Mouse (Mus musculus) layer of hippocampus, adult 2 months (tissue): ENCODE data around the gene Plcb2. TPM values are rescaled to one million over a fixed set of nuclear protein-coding genes. Genes with fewer than 3 reads are reported as not detected.
A peak's percentile ranks its signal among the peaks of the same experiment; 100 is the strongest.

ENCODE experiments used
- DNase-seq, 2 experiments: peaks; one replicate each; pipeline ENCODE4 v3.0.0; 2022; ENCODE audit warnings: low spot score in 2 of 2
- H3K27ac ChIP-seq: fragments of 200-600 bp; 2 replicates; pipeline ENCODE4 v1.8.1; 2022
- H3K4me3 ChIP-seq: fragments of 200-600 bp; 2 replicates; pipeline ENCODE4 v1.8.1; 2022; ENCODE audit warnings: mild to moderate bottlenecking
- CTCF ChIP-seq: fragments of 200-600 bp; conservative IDR thresholded peaks from 2 replicates; pipeline ENCODE4 v1.8.1; 2022; ENCODE audit warnings: antibody characterized with exemption, mild to moderate bottlenecking, moderate library complexity
- total RNA-seq, 2 experiments: library from RNA; stranded (reverse); gene quantifications; 2 replicates each; pipeline ENCODE4 v1.2.3; 2021

Gene Plcb2
- total RNA-seq, 2 experiments from 2014 or later, result 2.3 to 2.6 TPM

DNA sequence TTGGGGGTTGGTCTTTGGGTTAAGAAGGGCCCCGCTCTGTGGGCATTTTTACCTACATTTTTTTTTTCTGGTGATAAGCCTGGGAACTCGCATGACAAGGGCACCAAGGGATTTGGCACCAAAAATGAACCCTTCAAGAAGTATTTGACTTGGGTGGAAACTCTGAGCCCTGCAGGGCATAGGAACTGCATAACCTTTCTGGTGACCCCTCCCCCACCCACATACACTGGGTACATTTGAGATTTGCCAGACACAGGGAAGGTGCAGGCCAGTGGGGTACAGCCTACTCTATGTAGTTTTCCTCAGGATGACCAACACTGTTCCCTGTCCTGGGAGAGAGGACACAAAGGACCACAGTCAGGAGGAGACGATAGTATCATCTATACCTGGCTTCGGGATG is 62.6 kb downstream of the Plcb2 start:
- H3K4me3 ChIP-seq, result peak overlapping the region; percentile 65; the same call in 1 of the 2 replicates
- no peak for DNase-seq
- no peak for TF ChIP-seq CTCF
- H3K27ac ChIP-seq, result no peak overlapping the region

DNA sequence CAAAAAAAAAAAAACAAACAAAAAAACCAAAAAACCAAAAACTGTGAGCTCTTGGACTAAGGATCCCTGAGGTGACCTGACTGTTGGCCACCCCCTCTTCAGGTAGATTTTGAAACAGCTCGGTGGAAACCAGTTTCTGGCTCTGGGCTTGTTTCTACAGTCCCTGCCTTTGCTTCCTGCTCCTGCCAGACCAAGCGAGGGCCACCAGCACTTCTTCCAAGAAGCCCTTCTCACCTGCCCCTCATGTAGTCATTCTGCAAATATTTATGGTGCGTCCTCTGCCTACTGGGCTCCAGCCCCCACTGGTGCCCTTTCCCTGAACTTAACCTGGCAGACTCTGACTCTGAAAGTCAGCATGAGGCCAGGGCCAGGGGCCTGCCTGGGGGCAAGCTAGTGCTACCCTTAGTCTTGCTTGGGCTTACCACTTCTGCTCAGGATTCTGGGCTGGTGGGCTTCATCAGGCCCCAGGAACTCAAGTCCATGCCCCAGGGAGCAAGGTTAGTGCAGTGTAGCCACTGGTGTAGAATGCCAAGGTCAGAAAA is 63.2 kb downstream of the Plcb2 start:
- no peak for DNase-seq
- TF ChIP-seq CTCF, result no peak
- H3K27ac ChIP-seq, result 0 out of 2 replicates have a peak overlapping the region, but pooled peaks have one; percentile 7
- peak overlapping the region; percentile 65 for H3K4me3 ChIP-seq

DNA sequence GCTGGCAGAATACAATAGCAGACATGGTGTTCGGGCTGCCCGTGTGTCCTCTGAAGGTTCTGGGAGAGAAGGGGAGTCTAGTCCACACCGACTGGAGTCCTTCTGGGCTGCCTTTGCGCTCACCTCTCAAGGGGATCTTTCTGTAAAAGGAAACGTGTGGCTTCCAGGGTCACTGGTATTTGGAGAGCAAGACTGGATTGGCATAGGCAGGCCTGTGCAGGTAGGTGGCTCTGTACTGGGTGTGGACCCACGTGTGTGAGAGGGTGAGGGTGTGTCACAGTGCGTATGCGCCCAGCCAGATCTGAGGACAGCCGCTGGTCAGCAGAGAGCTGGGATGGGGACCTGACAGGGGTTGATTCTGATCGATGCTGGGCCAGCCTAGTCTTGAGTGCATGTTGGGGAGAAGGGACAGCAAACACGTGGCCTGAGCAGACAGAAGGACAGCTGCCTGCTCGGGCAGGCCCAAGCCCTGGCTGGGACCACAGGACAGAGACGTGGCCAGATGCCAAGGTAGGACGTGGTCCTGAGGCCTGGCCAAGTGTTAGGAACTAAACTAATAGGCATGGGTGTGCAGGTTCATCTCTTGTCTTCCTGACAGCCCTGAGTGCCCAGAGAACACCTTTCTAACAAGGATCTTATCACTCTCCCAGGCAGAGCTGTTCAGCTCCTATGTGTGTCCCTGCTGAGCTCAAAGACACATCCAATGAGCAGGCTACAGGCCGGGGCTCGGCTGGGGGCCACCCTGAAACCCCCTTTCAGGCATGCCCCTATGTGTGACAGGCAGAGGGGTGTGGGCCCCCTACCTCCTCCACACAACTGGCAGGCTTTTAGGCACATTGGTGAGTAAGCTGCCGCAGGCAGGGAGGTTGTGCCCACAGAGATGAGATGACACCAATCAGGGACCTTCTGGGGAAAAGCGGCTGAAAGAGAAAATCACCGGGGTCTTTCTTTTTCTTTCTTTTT is 64.2 kb downstream of the Plcb2 start:
- DNase-seq, result peak in 1 of 2 experiments; percentile 33
- Histone ChIP-seq H3K4me3 (peak overlapping the region; percentile 65), H3K27ac (peak overlapping the region; percentile 94)
- no peak for TF ChIP-seq CTCF

DNA sequence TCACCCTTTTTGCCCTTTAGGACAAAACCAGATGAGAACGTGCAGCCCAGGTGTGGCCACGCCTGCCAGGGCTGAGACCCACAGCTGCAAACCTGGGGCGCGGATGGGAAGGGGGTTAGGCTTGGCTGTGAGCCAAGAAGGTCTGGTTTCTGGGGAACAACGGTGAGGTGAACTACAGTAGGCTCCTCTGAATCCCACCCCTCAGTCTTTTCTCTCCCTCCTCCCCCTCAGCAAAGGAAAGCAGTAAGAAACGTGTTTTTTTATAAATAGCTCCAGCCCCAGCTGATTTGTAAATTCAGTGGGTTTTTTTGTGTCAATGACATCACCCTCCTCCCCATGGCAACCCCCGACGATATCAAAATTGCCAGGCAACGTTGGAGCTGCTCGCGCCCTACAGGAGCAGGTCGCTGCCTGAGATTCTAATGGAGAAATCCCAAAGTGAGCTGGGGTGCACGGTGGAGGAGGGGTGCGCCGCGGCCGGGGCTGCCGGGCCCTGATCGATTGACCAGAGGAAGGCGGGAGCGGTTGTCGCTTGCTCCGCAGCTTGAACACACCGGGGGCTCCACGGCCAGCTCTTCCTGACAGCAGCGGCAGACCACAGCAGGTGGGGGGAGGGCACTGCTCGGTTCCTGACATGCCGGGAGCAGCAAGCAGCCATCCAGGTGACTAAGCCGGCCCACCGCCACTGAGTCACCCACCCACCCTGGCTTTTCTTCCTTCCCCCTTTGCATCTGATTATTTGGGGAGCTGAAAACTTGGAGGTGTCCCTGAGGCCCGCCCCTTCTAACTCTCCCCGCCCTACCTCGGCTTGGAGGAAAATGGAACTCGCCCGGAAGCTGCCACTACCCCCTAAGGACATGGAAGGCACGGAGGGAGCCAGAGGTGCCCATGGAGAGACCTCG is 65.1 kb downstream of the Plcb2 start, which contains the start of gene Pak6:
Gene Pak6, plus strand, starts transcription at position 402 of the 902 bp plus-strand sequence.
- TF ChIP-seq CTCF, result no peak
- H3K27ac ChIP-seq, result peak within 1 kb of the TSS; percentile 94
- peak within 1 kb of the TSS; percentile 65 for H3K4me3 ChIP-seq
- peak; percentile 78 for DNase-seq

DNA sequence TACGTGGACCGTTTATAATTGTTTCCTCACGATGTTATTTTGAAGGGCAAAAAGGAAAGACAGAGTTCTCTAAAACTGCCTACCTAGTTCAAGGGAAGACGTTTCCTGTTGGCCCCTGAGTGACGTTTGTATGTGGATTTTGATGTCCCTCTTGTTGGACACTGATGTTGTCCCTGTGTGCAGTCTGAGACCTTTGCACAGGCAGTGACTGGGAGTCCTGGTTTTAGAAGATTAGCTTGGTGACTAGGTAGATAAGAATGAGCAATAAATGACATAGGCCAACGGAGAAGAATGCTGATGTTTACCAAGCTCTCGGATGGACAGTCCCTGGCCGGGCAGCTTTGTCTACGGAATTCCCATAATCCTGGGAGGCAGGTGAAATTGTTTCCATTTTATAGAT is 66.3 kb downstream of the Plcb2 start:
- no peak for DNase-seq
- H3K4me3 ChIP-seq, result no peak overlapping the region
- TF ChIP-seq CTCF, result no peak
- no peak overlapping the region for H3K27ac ChIP-seq

DNA sequence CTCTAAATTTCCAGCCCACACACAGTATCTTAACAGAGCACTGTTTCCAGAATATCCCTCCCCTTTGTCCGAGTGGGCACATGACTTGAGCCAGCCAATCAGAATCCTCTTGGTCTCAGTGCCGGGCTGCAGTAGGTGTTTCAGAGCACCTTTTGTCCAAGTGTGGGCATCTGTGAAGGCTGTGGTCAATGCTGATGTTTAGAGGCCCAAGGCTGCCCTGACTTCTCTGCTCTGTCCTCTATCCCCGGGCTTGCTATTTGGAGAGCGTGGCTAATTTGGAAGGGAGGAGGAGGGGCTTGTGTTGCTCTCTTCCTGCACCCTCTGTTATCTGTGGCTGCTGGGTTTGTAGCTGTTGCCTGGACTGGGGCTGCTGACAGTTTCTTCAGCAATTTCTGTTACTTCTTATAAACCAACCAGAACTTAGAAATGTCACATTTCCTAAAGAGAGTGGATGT is 68.2 kb downstream of the Plcb2 start:
- no peak for DNase-seq
- Histone ChIP-seq H3K27ac (peak overlapping the region; percentile 81), H3K4me3 (peak overlapping the region; percentile 47)
- no peak for TF ChIP-seq CTCF

DNA sequence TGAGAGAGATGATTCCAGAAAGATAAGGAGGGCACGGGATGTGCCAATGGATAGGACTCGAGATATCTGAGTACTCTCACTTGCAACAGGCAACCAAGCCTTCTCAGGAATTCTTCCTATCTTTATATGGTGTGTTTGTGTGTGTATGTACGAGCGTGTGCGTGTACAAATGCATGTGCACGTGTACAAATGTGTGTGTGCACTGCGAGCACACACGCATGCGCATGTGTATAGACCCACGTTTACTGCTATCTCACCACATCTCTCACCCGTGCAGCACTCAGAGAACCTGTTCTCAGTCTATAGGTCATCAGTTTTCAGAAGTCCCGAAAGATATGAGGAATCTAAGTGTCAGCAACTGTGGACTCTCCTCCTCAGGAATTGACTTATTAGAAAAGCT is 68.7 kb downstream of the Plcb2 start:
- H3K4me3 ChIP-seq, result peak overlapping the region; percentile 47; the same call in 1 of the 2 replicates
- no peak for TF ChIP-seq CTCF
- peak overlapping the region; percentile 81; the same call in 1 of the 2 replicates for H3K27ac ChIP-seq
- no peak for DNase-seq

DNA sequence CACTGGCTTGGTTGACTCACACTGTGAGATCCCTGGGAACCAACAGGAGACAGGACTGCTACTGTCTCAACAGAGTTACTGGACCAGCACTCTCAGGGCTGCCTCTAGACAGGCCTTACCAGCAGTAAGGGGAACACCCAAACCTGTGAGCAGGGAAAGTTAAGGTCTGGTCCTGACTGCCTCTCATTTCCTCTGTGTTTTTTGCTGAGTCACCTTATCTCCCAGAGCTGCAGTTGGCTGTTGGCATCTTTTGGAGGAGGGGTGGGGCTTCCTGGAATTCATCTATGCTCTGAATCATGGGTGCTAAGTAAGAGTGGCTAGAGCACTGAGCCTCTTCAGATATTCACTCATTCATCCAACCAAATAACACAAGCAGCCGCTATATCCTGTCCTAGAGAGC is 69.2 kb downstream of the Plcb2 start:
- TF ChIP-seq CTCF, result no peak
- peak; percentile 32 to 49 for DNase-seq
- Histone ChIP-seq H3K27ac (peak overlapping the region; percentile 81; the same call in 1 of the 2 replicates), H3K4me3 (no peak overlapping the region)

DNA sequence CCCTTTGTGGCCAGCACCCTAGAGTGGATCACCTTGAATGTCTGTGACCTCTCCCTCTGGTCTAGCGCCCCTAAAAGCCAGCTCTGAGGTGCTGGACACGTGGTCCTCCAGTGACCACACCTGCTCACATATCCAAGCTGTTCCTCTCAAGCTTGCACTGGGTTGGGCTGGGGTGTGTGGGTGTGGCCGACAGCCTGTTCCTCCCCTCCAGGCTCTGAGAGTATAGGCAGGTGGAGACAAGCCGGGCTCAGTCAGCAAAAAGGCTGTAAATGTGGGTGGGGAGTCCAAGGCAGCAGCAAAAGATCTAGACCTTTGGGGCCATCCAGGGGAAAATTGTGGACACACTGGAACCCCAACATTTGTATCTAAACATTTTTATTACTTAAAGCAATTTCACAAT is 69.8 kb downstream of the Plcb2 start:
- Histone ChIP-seq H3K4me3 (no peak overlapping the region), H3K27ac (no peak overlapping the region)
- no peak for DNase-seq
- TF ChIP-seq CTCF, result no peak

Other genes with a start within 250 kb of the Plcb2 start
- gene Srp14, start 248.7 kb downstream of the Plcb2 start, total RNA-seq, result 100 to 1,000 TPM; 181 TPM
- gene Bmf, start 178.8 kb downstream of the Plcb2 start, total RNA-seq, result 1 to 10 TPM; 1.9 to 2.8 TPM
- gene Bub1b, start 130.2 kb downstream of the Plcb2 start, total RNA-seq, result 1 to 10 TPM; 2.0 to 2.1 TPM
- 10 to 100 TPM; 57.5 to 65.7 TPM for gene Pak6, start 65.1 kb downstream of the Plcb2 start, total RNA-seq
- 10 to 100 TPM; 14.8 to 15.5 TPM for gene Ankrd63, start 24.5 kb downstream of the Plcb2 start, total RNA-seq
- gene Inafm2, start 17.3 kb upstream of the Plcb2 start, total RNA-seq, result 10 to 100 TPM; 62.1 to 66.7 TPM
- gene Ccdc9b, start 34.2 kb upstream of the Plcb2 start, total RNA-seq, result 1 to 10 TPM; 7.6 to 9.6 TPM
- gene Phgr1, start 44.3 kb upstream of the Plcb2 start, total RNA-seq, result not detected
- gene Disp2, start 51.3 kb upstream of the Plcb2 start, total RNA-seq, result 100 to 1,000 TPM; 263 to 273 TPM
- 1 to 10 TPM; 1.5 to 3.2 TPM for gene Knstrn, start 85.6 kb upstream of the Plcb2 start, total RNA-seq
- 100 to 1,000 TPM; 117 to 121 TPM for gene Ivd, start 133.5 kb upstream of the Plcb2 start, total RNA-seq
- 10 to 100 TPM; 58.6 to 61.1 TPM for gene Bahd1, start 171.9 kb upstream of the Plcb2 start, total RNA-seq
- 1 to 10 TPM; 2.5 to 3.0 TPM for gene Chst14, start 198.1 kb upstream of the Plcb2 start, total RNA-seq